Mouse (Mus musculus): Measurements from ENCODE around the gene Aaed1.
"Not testable (repeated sequence)": the region's sequence is repeated elsewhere in the genome, so short reads cannot be mapped to it uniquely, and the experiment has no call there.

Gene Aaed1

GRCm38 (mm10) chr13:64307508-64307907 lies 5.0 kb downstream of the Aaed1 start:
- DNase-seq (ENCODE audit: low read depth, low spot score): no peak

GRCm38 (mm10) chr13:64306078-64306477 lies 6.4 kb downstream of the Aaed1 start:
- peak; percentile 58 for DNase-seq (ENCODE audit: low read depth, low spot score)

- DNase-seq (ENCODE audit: low read depth, low spot score): no peak
These were observed 13.4 kb downstream of the Aaed1 start for GRCm38 (mm10) chr13:64299069-64299468.

- DNase-seq (ENCODE audit: low read depth, low spot score): no peak
These were observed 25.7 kb downstream of the Aaed1 start for GRCm38 (mm10) chr13:64286791-64287190.

GRCm38 (mm10) chr13:64286321-64286720 lies 26.2 kb downstream of the Aaed1 start:
- no peak for DNase-seq (ENCODE audit: low read depth, low spot score)

- peak; percentile 67 for DNase-seq (ENCODE audit: low read depth, low spot score)
These were observed 27.8 kb downstream of the Aaed1 start for GRCm38 (mm10) chr13:64284676-64285075.

- no peak for DNase-seq (ENCODE audit: low read depth, low spot score)
These were observed 31.6 kb downstream of the Aaed1 start for GRCm38 (mm10) chr13:64280940-64281339.

- peak; percentile 85 for DNase-seq (ENCODE audit: low read depth, low spot score)
These were observed 36.8 kb downstream of the Aaed1 start for GRCm38 (mm10) chr13:64275754-64276127.

- peak; percentile 95 for DNase-seq (ENCODE audit: low read depth, low spot score)
These were observed 37.4 kb downstream of the Aaed1 start, which contains the start of gene Cdc14b for GRCm38 (mm10) chr13:64274879-64275753. Gene Cdc14b, minus strand, starts transcription at chr13:64275290.

GRCm38 (mm10) chr13:64273891-64274844 lies 38.3 kb downstream of the Aaed1 start:
- DNase-seq (ENCODE audit: low read depth, low spot score): peak; percentile 52

- DNase-seq (ENCODE audit: low read depth, low spot score): no peak
These were observed 39.2 kb downstream of the Aaed1 start for GRCm38 (mm10) chr13:64273352-64273751.

- DNase-seq (ENCODE audit: low read depth, low spot score): no peak
These were observed 44.1 kb downstream of the Aaed1 start for GRCm38 (mm10) chr13:64268384-64268783.

GRCm38 (mm10) chr13:64267151-64267550 lies 45.4 kb downstream of the Aaed1 start:
- no peak for DNase-seq (ENCODE audit: low read depth, low spot score)

- DNase-seq (ENCODE audit: low read depth, low spot score): no peak
These were observed 47.9 kb downstream of the Aaed1 start for GRCm38 (mm10) chr13:64264586-64264985.

GRCm38 (mm10) chr13:64259903-64260302 lies 52.6 kb downstream of the Aaed1 start:
- DNase-seq (ENCODE audit: low read depth, low spot score): peak; percentile 62

GRCm38 (mm10) chr13:64258516-64258821 lies 54.0 kb downstream of the Aaed1 start:
- DNase-seq (ENCODE audit: low read depth, low spot score): no peak

- peak; percentile 60 for DNase-seq (ENCODE audit: low read depth, low spot score)
These were observed 54.5 kb downstream of the Aaed1 start for GRCm38 (mm10) chr13:64257814-64258515.

- peak; percentile 17 for DNase-seq (ENCODE audit: low read depth, low spot score)
These were observed 55.3 kb downstream of the Aaed1 start for GRCm38 (mm10) chr13:64257010-64257813.

GRCm38 (mm10) chr13:64254185-64254584 lies 58.3 kb downstream of the Aaed1 start:
- not testable (repeated sequence) for DNase-seq (ENCODE audit: low read depth, low spot score)

- peak; percentile 60 for DNase-seq (ENCODE audit: low read depth, low spot score)
These were observed 58.8 kb downstream of the Aaed1 start for GRCm38 (mm10) chr13:64253697-64254096.

GRCm38 (mm10) chr13:64252147-64252546 lies 60.4 kb downstream of the Aaed1 start:
- peak; percentile 16 for DNase-seq (ENCODE audit: low read depth, low spot score)
